Mouse (Mus musculus) embryonic facial prominence, embryonic 13.5 days (tissue): ENCODE data around the gene Slc38a1. TPM values are rescaled to one million over a fixed set of nuclear protein-coding genes. Genes with fewer than 3 reads are reported as not detected.

Source experiments
- ATAC-seq: fragments of 200-750 bp; cut with Nextera tagmentation; 2 replicates; pipeline ENCODE4 v1.8.0; 2017; ENCODE audit warnings: low read depth; ENCODE audit not compliant: insufficient number of reproducible peaks, insufficient read depth, low FRiP score, low TSS enrichment
- H3K27ac ChIP-seq: fragments of 300-500 bp; sonication (generic); 2 replicates; pipeline ENCODE4 v1.5.1; 2015; ENCODE audit warnings: moderate library complexity, mild to moderate bottlenecking, inconsistent platforms
- H3K27me3 ChIP-seq: fragments of 300-500 bp; sonication (generic); 2 replicates; pipeline ENCODE4 v1.6.1; 2015; ENCODE audit warnings: mild to moderate bottlenecking, inconsistent platforms
- H3K36me3 ChIP-seq: fragments of 300-500 bp; sonication (generic); 2 replicates; pipeline ENCODE4 v1.6.1; 2015; ENCODE audit warnings: mild to moderate bottlenecking, inconsistent platforms
- H3K4me1 ChIP-seq: fragments of 300-500 bp; sonication (generic); 2 replicates; pipeline ENCODE4 v1.6.1; 2015; ENCODE audit warnings: inconsistent platforms
- H3K4me2 ChIP-seq: fragments of 300-500 bp; sonication (generic); 2 replicates; pipeline ENCODE4 v1.6.1; 2015; ENCODE audit warnings: moderate library complexity, mild to moderate bottlenecking, inconsistent platforms
- H3K4me3 ChIP-seq: fragments of 300-500 bp; sonication (generic); 2 replicates; pipeline ENCODE4 v1.5.1; 2015; ENCODE audit warnings: mild to moderate bottlenecking, inconsistent platforms
- H3K9ac ChIP-seq: fragments of 300-500 bp; sonication (generic); 2 replicates; pipeline ENCODE4 v1.6.1; 2015; ENCODE audit warnings: mild to moderate bottlenecking, inconsistent platforms
- H3K9me3 ChIP-seq: fragments of 300-500 bp; sonication (generic); 2 replicates; pipeline ENCODE4 v1.6.1; 2016; ENCODE audit warnings: inconsistent platforms
- WGBS: fragments of 180-500 bp; shearing (Covaris S2); methylation state at CpG from one replicate; pipeline ENCODE4 v1.1.7; 2015; ENCODE audit warnings: mixed read lengths; 5-methylcytosine and 5-hydroxymethylcytosine counted together
- polyA plus RNA-seq: library from polyadenylated mRNA; unstranded; fragments of >200 nt; fragmentation: Nextera tagmentation; extraction: Ambion mirVana; gene quantifications from 2 replicates; pipeline ENCODE4 v1.2.1, GENCODE M21; 2015

Slc38a1 gene
- polyA plus RNA-seq, 1 experiment from 2014 or later, result 64.2 TPM

- 89% methylated on average over 9 of the region's 9 CpGs for WGBS
- H3K27ac ChIP-seq, result peak overlapping the region; percentile 51; the same call in 1 of the 2 replicates
- H3K4me2 ChIP-seq, result no peak overlapping the region
Measured at GRCm38 (mm10) chr15:96548363-96548762, 94.3 kb downstream of the Slc38a1 start.

GRCm38 (mm10) chr15:96547256-96548195 is 95.2 kb downstream of the Slc38a1 start:
- peak overlapping the region; percentile 51 for H3K27ac ChIP-seq
- 50% methylated on average over 21 of the region's 21 CpGs for WGBS
- H3K36me3 ChIP-seq, result no peaks in the 10 kb centered on the region
- no peaks in the 10 kb centered on the region for H3K9me3 ChIP-seq
- no peak overlapping the region for H3K4me2 ChIP-seq
- no peak overlapping the region for H3K4me3 ChIP-seq
- peak; percentile 56 for ATAC-seq
- H3K27me3 ChIP-seq, result no peaks in the 10 kb centered on the region
- no peak overlapping the region; the same call in 1 of the 2 replicates for H3K9ac ChIP-seq
- H3K4me1 ChIP-seq, result peaks cover 12% of the 10 kb centered on the region

More at GRCm38 (mm10) chr15:96548363-96548762, 94.3 kb downstream of the Slc38a1 start:
- no peak for ATAC-seq
- H3K4me1 ChIP-seq, result peaks cover 12% of the 10 kb centered on the region
- no peaks in the 10 kb centered on the region for H3K36me3 ChIP-seq
- H3K9ac ChIP-seq, result no peak overlapping the region
- no peaks in the 10 kb centered on the region for H3K9me3 ChIP-seq
- no peaks in the 10 kb centered on the region for H3K27me3 ChIP-seq
- H3K4me3 ChIP-seq, result no peak overlapping the region

DNA sequence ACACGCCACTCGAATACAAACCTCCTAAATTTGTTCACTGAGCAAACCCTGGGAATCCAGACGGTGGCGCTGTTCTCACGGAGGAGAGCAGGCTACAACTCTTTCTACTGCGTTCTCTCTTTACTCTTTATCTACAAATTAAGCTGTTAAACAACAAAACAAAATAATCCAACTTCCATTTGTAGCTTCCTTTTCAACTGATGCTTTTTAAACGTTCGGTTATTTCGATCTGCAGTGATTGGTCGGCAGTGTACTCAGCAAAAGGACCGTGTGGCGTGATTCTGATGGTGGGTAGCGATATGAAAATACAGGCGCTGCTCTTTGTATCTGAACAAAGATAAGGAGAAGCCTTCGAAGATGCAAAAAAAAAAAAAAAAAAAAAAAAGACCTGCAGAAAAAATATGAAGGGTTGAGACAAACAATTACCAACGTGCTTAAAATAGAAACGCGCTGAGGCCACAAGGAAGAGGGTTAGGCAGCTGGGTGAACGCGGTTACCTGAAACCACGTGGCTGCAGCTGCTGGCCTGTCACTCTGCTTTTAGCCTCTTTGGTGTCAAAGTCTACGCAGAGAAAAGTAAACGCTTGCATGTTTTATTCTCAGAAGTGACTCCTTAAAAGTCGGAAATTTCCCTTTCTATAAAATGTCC is 99.4 kb downstream of the Slc38a1 start:
- Histone ChIP-seq H3K9me3 (no peaks in the 10 kb centered on the region), H3K9ac (peak overlapping the region; percentile 58), H3K4me3 (peak overlapping the region; percentile 44), H3K4me1 (peaks cover 9% of the 10 kb centered on the region), H3K36me3 (no peaks in the 10 kb centered on the region), H3K27ac (no peak overlapping the region), H3K27me3 (no peaks in the 10 kb centered on the region), H3K4me2 (peak overlapping the region; percentile 61)
- ATAC-seq, result no peak
- 2% methylated on average over 24 of the region's 24 CpGs for WGBS

- H3K4me3 ChIP-seq, result no peak overlapping the region
- no peaks in the 10 kb centered on the region for H3K4me1 ChIP-seq
- 76% methylated on average over 8 of the region's 8 CpGs for WGBS
- H3K27ac ChIP-seq, result no peak overlapping the region
- H3K9me3 ChIP-seq, result no peaks in the 10 kb centered on the region
- ATAC-seq, result no peak
- no peak overlapping the region for H3K4me2 ChIP-seq
- no peak overlapping the region for H3K9ac ChIP-seq
- no peaks in the 10 kb centered on the region for H3K36me3 ChIP-seq
- H3K27me3 ChIP-seq, result no peaks in the 10 kb centered on the region
Measured at GRCm38 (mm10) chr15:96542135-96542534, 100.6 kb downstream of the Slc38a1 start.

DNA sequence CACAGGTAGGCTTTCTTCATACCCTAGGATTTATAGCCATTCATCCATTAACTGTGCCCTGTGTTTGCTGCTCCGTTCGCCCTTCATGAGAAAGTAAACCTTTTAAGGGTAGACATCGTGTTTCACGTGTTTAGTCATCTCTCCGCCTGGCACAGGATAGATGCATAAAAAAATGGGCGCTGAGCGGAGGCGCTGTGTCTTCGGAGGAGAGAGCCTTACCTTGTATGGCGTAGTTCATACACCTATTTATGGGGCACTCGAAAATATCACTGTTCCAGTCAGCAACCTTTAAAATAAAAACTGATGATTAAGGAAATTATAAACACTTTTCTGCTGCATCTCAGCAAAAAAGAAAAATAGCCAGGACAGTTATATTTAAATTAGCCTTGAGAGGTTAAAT is 105.4 kb downstream of the Slc38a1 start:
- H3K27me3 ChIP-seq, result no peaks in the 10 kb centered on the region
- no peak for ATAC-seq
- no peak overlapping the region for H3K9ac ChIP-seq
- no peak overlapping the region for H3K4me3 ChIP-seq
- no peaks in the 10 kb centered on the region for H3K36me3 ChIP-seq
- no peak overlapping the region for H3K27ac ChIP-seq
- no peaks in the 10 kb centered on the region for H3K4me1 ChIP-seq
- WGBS, result 92% methylated on average over 11 of the region's 11 CpGs
- no peak overlapping the region for H3K4me2 ChIP-seq
- H3K9me3 ChIP-seq, result no peaks in the 10 kb centered on the region

DNA sequence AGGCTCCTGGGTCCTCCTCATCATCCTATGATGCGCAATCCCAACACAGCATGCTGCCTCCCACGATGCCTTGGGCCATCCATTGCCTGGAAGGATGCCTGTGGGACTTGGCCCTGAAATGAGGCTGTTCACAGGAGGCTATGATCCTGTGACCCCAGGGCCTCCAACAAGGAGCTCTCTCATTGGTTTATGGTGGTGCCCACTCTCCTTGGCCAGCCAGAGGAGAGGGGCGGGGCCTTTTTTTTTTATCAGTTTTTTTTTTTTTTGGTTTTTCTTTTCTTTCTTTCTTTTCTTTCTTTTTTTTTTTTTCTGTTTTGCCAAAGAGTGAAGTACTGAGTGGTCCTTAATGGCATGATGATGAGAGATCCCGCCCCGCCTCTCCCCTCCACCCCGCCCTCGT is 106.3 kb downstream of the Slc38a1 start:
- no peaks in the 10 kb centered on the region for H3K9me3 ChIP-seq
- H3K4me1 ChIP-seq, result no peaks in the 10 kb centered on the region
- no peaks in the 10 kb centered on the region for H3K36me3 ChIP-seq
- H3K4me3 ChIP-seq, result no peak overlapping the region
- no peak overlapping the region for H3K27ac ChIP-seq
- H3K27me3 ChIP-seq, result no peaks in the 10 kb centered on the region
- H3K9ac ChIP-seq, result no peak overlapping the region
- 91% methylated on average over 7 of the region's 7 CpGs for WGBS
- no peak for ATAC-seq
- H3K4me2 ChIP-seq, result no peak overlapping the region

DNA sequence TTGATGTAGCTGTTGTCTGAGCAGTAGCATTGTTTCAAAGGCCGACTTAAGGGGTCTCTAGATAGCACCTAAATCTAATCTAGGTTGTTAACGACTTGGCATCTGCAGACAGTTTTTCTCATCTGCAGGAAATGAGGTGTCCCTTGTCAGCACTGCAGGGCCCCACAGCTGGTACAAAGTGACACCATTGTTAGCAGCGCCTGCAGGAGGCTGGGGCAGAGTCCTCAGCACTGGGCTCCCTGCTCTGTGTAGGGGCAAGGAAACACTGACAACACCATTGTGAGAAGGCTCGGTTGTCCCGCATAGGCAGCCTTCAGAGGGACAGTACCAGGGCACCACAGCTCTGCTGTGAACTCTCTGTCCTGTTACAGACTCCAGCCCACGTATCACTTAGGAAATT is 115.0 kb downstream of the Slc38a1 start:
- ATAC-seq, result no peak
- Histone ChIP-seq H3K27ac (no peak overlapping the region), H3K4me3 (no peak overlapping the region), H3K9me3 (no peaks in the 10 kb centered on the region), H3K4me2 (no peak overlapping the region), H3K27me3 (no peaks in the 10 kb centered on the region), H3K36me3 (no peaks in the 10 kb centered on the region), H3K4me1 (no peaks in the 10 kb centered on the region), H3K9ac (no peak overlapping the region)
- 35% methylated on average over 6 of the region's 6 CpGs for WGBS

GRCm38 (mm10) chr15:96524239-96524738 is 118.4 kb downstream of the Slc38a1 start:
- H3K36me3 ChIP-seq, result no peaks in the 10 kb centered on the region
- WGBS, result 44% methylated on average over 9 of the region's 9 CpGs
- no peak overlapping the region for H3K9ac ChIP-seq
- no peaks in the 10 kb centered on the region for H3K4me1 ChIP-seq
- no peak overlapping the region for H3K27ac ChIP-seq
- ATAC-seq, result no peak
- no peaks in the 10 kb centered on the region for H3K9me3 ChIP-seq
- no peak overlapping the region for H3K4me3 ChIP-seq
- H3K4me2 ChIP-seq, result no peak overlapping the region
- H3K27me3 ChIP-seq, result no peaks in the 10 kb centered on the region

Other genes with a start within 250 kb of the Slc38a1 start
- gene Scaf11, start 182.1 kb downstream of the Slc38a1 start, polyA plus RNA-seq, result 102 and 105 TPM in 2 replicates
- gene Slc38a2, start 56.8 kb upstream of the Slc38a1 start, polyA plus RNA-seq, result 125 and 136 TPM in 2 replicates